Mouse (Mus musculus): ENCODE measurements at regions not wholly inside any gene's neighbourhood (a gene's known extent, or its start where the extent isn't known, plus 50 kb on each side); places are given as distances from the start of the nearest gene placed in this dataset.

DNA sequence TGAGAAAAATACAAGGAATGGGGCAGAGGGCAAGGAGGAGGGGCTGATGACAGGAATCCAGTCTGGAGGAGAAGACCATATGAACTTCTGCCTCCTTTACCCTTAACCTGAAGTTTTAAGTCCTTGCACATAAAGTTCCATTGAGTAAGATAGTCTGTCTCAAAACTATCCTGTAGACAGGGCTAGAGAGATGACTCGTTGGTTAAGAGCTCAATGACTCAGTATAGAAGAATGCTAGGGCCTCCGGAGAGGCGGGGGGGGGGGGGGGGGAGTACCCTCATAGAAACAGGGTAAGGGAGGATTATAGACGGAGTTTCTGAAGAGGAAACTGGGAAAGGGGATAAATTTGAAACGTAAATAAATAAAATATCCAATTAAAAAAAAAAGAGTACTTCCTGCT, 191.8 kb upstream of the Gcfc2 start:
- DNase-seq (ENCODE audit: low read depth, low spot score) = no peak

DNA sequence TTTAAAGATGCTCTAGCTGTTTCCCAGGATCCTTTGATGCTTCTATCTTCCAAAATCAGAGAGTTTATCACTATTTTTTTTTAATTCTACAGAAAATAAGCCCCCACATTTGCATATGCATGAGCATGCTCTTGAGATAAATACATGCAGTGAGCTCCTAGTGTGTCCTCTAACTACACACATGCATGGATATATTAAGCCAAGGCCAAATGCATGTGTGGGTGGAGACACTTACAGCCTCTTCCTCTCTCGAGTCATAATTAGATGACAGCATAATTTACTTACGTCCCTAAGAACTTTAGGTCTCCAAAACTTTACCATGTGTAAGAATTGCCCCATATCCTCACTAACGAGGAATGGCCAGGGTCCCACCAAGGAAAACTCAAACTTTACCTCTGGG, 189.9 kb upstream of the Gcfc2 start:
- DNase-seq (ENCODE audit: low read depth, low spot score) = no peak

DNA sequence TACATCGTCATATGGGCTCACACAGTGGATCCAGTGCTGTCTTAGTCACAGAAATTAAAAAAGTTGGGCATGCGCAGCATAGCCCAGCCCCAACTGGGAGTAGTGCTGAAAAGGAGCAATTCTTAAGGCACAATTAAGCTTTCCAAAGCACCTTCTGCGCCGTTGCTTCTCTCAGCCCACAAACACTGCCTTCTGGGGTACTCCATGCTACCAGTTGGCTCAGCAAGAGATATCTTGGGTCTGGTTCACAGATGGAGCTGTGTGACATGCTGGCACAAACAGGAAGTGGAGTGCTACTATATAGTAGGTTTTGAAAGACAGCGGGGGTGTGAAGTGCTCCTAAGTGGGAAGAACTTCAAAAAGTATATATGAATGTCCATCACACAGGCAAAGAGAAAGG, 185.0 kb upstream of the Gcfc2 start:
- DNase-seq (ENCODE audit: low read depth, low spot score) = no peak

DNA sequence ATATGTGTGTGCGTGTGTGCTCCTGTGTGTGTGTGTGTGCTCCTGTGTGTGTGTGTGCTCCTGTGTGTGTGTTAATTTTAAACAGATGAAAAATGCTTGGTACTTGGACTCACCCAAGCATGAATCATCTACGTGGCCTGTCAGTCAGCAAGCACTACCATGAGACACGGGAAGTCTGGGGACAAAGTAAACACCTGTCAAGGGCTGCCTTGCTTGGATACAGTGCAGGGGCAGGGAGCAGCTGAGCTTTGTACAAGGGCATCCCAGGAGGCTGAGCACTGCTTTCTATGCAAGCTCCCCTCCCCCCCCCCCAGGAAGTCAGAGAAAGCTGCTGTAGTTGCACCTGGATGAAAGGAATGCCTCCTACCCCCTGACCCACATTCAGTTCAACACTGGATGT, 173.8 kb upstream of the Gcfc2 start:
- DNase-seq (ENCODE audit: low read depth, low spot score) = no peak

DNA sequence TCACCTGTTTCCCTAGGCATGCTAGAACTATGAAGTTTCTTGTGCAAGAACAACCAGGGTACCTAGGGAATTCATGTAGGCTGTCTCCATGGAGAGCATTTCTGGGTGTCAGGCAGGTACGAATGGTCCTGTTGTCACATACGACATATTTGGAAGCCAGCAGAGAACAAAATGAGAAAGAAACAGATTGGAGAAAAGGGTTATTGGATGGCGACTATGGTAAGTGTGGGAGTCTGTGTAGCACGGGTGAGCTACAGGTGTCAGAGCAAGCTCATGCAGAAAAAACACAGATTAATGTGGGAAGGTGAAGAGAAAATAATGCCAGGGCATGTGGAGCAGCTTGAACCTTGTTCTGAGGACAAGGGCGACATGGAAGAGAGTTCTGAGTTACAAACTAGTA, 171.8 kb upstream of the Gcfc2 start:
- no peak for DNase-seq (ENCODE audit: low read depth, low spot score)

DNA sequence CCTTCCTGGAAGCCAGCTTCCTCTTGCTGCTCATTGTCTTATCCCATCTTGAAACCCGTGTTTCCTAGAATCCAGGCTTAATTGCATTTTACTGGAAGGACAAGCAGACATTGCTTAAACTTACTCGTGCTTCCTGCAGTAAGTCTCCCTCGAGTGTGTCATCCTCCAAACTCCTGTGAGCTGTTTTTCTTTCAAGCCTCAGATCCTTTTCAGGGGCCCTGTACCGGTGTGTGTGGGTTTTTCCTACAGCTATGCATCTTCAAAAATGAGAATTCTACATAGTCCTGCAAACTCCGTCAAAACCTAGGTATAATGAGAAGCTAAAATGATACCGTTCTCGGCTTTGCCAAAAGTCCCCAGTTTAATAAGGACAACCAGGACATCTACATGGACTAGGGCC, 167.2 kb upstream of the Gcfc2 start:
- DNase-seq (ENCODE audit: low read depth, low spot score) = no peak

DNA sequence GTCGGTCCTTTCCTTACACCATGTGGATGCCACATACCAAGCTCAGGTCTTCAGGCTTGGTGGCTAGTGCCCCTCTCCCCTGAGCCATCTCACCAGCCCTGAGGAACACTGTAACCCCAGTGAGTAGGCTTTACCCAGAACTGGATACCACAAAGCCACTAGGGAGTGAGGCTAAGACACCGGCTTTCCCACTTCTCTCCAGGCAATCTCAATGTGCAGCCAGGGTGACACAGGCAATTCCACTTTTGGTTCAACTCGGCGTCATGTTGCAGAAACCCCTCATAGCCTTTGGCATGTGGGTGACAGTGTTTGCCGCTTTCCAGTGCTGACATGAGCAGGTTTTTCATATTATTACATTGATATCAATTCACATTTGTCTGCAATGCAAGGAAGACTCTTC, 164.6 kb upstream of the Gcfc2 start:
- DNase-seq (ENCODE audit: low read depth, low spot score) = no peak

DNA sequence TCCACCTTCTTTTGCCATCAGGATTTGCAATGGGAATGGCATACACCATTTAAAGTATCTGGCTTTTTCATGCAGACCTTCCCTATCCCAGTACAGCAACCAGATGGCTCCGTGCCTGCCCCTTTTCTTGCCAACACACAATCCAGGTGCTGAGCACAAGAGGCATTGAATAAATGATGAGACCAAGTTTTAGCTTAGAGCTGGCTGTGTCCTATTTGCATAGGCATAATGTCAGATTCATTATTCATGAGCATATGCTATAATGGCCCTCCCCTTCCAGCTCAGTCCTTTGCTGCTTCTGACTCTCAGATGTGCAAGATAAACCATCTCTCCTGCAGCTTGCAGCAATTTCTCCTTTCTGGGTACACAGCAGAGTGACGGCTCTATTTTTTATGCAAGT, 163.3 kb upstream of the Gcfc2 start:
- DNase-seq (ENCODE audit: low read depth, low spot score) = no peak

DNA sequence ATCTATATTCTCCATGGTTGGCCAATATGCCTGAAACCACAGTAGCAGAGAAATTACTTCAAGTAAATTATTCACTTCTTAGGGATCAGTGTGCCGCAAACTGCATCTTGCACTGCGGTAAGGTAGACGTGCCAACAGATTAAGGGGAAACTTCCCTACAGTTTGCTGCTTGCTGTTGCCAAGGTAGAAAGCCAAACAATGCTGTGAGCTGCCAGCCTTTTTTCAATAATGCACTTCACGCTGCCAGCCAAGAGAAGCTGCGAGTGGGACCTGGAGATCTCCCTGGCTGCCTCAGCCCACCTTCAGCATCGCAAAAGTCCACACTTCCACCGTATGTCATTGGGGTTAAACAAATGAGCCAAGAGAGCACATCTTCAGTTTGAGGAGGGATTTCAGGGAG, 157.6 kb upstream of the Gcfc2 start:
- no peak for DNase-seq (ENCODE audit: low read depth, low spot score)

DNA sequence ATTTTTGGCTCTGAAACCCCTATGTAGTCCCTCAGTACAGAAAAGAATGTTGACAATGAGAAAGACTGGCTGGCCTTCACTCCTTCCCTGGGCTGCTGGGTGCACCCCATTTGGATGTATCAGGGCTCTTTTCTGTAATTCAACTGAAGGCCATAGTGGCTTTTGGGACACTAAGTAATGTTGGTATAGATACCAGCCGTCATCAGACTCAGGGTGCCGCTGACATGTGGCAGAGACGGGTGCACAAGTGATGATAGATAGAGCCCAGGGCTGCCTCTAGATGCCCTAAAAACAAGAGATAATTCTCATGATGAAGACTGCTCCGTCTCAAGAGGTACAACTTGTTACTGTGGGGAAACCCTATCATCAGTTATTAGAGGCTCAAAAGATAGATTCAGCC, 156.7 kb upstream of the Gcfc2 start:
- no peak for DNase-seq (ENCODE audit: low read depth, low spot score)

DNA sequence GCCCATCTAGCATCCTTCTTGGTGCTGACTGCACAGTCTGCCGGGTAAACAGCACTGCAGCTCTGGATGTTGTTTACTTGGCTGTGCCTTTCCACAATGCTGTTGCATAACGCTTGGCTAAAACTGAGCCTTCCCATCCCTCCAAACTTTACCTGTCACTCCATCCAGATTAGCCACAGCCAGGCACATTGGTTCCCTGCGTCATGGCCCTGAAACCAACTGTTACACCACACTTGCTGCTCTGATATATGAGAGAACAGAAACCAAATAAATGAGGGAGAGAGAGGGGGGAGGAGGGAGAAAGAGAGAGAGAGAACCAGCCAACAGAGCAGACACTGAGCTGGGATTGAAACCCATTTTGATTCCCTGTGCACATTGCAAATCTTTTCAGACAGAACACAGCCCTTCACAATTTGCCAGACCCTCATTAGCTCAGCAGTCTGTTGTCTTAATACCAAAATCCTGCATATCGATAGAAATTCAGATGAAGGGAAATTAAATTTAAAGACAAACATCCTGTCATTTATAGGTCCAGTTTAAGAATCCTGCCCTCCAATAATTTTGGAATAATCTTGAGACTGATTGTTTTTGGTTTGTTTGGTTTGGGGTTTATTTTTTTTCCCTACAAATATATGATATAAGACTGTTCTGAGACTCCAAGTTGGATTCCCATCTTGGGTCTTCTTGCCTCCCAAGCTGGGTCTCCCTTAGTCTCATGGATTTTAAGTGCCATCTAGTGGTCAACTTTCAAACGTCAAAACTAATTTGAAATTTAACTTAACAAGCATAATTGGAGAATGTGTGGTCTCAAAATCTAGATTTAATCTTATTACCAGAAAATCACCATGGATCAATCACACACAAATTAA, 154.6 kb upstream of the Gcfc2 start:
- DNase-seq (ENCODE audit: low read depth, low spot score) = peak; percentile 46

DNA sequence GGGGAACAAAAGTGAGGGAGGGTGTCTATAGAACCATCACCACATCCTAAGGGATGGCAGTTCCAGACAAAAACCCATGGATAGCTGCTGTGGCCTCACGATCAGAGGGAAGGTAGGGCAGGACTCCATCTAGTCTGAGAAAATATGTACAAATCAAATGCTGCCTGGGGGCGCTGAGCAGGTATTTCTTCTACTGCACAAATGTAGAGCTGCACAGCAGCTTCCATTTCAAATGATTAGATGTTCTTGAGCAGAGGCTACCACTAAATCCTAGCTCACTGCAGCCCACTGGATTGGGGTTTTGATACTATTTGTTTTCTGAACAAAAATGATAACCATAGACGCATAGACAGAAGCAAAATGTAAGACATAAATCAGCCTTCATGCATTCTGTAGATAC, 153.2 kb upstream of the Gcfc2 start:
- no peak for DNase-seq (ENCODE audit: low read depth, low spot score)

DNA sequence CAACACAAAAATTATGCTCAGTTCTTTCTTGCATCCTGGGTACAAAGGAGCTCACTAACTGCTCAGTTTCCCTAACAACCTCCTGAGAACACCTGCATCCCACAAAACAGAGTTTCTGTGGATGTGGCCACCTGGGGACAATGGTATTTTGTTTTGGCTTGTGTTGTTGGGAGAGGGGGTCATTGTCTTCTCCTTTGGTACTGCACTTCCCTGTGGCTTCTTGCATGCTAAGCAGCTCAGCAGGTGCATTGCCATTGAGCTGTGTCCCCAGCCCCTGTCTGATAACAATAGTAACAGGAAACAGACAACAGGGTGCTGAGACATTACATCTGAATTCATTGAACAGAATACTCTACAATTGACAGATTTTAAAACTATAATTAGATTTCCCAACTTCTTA, 151.6 kb upstream of the Gcfc2 start:
- no peak for DNase-seq (ENCODE audit: low read depth, low spot score)

DNA sequence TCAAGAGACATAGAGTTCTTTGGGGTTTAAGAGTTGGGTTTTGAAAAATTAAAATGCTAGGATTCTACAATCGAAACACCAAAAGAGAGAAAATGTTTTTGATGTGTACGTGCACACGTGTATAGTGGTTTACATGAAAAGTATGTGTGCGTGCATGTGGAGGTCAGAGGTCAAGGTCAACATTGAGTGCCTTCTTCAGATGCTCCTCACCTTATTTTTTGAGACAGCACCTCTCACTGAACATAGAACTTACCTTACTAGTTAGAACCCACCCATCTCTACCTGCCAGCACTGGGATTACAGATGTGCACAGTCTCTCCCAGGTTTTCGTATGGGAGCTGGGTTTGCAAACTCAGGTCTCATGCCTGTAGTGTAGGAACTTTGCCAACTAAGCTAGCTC, 141.3 kb upstream of the Gcfc2 start:
- DNase-seq (ENCODE audit: low read depth, low spot score) = no peak

DNA sequence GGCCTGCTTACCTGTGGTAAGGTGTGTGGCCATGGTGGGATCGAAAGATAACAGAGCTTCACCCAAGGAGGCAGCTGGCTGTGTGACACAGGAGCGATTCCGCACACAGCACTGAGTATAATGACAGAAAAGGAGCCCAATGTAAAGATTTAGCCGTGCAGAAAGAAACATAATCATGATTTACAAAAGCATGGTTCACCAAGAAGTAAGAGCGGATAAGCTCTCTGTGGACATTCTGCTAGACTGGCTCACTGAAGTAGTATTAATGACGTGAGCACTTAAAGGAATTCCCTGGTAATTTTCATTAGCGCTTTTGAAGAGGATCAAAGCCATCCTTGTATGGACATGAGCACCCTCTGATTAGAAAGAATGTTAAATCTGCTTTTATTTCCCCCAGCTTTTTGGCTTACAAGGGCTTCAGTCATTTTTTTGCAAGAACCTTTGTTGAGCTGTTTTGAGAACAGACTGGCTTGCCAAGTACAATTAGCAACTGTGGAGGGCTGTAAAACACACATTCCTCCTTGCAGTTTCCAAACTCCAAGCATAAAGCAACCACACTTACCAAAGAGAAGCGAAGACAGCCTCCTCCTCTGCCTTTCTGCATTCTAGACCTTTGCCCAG, 140.5 kb upstream of the Gcfc2 start:
- no peak for DNase-seq (ENCODE audit: low read depth, low spot score)

DNA sequence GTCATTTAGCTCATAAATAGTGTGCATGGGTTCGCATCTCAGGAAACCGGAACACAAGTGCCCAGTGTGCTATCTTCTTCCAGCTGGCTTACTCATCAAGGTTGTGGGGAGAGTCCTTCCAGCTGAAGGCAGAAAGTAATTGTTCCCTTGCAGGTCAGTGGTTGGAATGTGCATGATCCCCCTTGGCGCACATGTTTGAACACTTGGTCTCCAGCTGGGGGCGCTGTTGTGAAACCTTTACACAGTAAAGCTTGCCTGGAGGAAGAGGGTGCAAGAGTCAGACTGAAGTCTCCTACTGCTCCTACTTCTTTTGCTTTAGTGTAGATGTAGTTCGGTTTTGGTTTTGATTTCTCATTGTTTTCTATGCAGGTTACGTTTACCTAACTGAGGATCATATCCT, 128.2 kb upstream of the Gcfc2 start:
- no peak for DNase-seq (ENCODE audit: low read depth, low spot score)

DNA sequence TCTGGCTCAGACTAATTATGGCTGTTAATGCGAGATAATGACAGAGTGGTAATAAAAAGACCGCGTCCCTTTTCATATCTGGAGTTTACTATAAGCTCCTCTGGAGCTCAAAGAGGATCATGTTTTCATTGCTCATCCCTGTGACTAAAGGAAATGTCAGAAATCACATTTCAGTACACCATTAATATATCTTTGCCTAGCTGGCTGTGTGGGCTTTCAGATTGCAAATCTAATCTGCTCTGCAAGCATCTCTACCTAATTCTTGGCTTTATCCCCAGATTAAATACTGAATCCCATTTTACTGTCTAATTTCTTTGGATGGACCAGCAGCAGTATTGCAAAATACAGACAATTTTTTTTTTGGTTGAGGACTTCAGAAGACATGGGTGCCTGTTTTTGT, 122.6 kb upstream of the Gcfc2 start:
- no peak for DNase-seq (ENCODE audit: low read depth, low spot score)

DNA sequence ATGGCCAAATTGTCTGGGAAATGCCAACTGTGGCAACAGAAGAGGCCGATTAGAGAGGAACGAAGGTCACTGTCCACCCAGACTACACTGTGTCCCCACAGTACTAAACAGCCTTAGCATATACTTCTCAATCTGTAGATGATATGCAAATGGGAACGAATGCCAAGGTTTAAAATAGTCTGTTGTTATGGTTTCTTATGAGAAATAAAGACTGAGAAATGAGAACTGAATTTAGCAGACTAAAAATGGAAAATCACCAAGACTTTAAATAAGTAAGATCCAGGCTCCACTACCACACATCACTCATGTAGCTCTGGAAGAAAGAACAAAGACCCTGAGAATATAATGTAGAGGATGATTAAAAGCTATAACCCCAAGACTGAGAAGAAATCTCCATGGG, 121.7 kb upstream of the Gcfc2 start:
- DNase-seq (ENCODE audit: low read depth, low spot score) = no peak

DNA sequence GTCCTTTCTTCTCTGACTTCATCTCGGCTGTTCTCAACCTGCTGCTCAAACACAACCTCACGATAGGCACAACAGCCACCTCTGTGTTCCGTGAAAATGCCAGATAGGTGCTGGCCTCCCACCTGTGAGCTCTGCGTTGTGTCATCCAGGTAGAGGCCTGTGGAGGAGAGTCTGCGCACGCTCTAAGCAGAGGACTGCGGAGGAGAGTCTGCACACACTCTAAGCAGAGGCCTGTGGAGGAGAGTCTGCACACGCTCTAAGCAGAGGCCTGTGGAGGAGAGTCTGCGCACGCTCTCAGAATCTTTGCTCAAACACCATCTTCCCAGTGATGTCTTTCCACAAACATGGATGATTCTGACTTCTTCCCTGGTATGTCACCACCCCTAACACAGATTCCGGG, 117.5 kb upstream of the Gcfc2 start:
- DNase-seq (ENCODE audit: low read depth, low spot score) = no peak

DNA sequence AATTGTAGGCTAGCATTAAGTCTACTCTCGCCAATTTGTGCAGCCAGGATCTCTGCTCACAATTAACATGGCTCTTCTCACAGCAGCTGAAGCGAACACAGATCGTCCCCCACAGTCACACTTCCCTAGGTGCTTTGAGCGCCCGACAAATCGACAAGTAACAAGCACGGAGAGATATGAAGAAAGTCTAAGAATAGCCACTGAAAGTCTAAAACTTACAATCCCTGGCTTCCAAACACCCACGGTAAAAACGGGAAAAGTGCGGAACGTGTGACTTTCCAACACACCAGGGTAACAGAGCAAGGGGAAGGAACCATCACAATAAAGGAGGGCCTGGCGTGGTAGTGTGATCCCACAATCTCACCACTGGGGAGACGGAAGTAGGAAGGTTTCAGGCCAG, 114.8 kb upstream of the Gcfc2 start:
- no peak for DNase-seq (ENCODE audit: low read depth, low spot score)

DNA sequence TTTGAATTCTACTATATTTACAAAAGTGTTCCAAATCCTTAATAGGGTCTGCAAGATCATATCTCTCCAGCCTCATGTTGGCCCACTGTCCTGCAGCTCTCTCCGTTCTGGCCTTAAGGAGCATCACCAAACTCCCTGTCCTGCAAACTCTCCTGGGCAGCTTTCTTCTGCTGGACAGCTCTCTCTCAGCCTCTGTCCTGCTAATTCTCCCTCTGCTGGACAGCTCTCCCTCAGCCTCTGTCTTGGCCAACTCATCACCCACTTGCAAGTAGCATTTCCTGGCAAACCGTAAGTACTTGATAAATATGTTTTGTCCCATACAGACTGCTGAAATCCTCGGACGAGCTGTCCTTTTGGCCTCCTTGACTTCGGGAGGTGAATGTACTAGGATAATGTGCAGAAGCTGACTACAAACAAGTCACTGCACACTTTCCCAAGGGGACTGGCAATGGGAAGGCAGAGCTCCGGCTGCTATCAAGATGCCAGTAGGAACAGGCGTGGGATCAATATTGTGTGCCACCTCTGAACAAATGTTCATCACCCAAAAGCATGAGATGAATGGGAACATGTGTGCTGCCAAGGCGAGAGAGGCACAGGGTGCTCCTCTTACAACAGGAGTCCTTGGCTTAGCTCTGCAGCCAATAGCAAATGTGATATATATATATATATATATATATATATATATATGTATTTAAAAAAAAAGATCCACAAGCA, 108.1 kb upstream of the Gcfc2 start:
- no peak for DNase-seq (ENCODE audit: low read depth, low spot score)

DNA sequence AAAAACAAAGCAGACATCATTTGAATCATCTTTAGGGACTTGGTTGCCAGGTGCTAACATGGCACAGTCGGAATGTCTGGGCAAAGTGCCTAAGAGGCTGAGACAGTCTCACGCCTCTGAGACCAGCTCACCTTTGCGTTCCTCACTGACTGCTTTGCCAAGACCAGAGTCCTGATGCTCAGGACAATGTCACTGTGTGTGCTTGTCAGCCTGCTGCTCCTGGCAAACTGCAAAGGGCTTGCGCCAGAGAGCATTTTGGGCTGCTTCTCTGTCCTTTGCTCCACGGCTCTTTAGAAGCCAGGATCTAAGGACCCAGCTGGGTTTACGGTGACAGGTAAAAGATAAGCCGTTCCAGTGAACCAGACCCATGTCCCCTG, 107.5 kb upstream of the Gcfc2 start:
- DNase-seq (ENCODE audit: low read depth, low spot score) = no peak
